Mouse (Mus musculus) embryonic facial prominence, embryonic 11.5 days (tissue): ENCODE data around the gene Lpin2. TPM values are rescaled to one million over a fixed set of nuclear protein-coding genes. Genes with fewer than 3 reads are reported as not detected.

Experiments
- ATAC-seq: fragments of 200-750 bp; cut with Nextera tagmentation; replicated peaks from 2 replicates; pipeline ENCODE4 v1.8.0; 2017; ENCODE audit warnings: low read depth; ENCODE audit not compliant: insufficient number of reproducible peaks, low FRiP score, low TSS enrichment
- DNase-seq: peaks from one replicate; pipeline ENCODE4 v3.0.0-alpha.2; 2015; ENCODE audit warnings: low spot score
- H3K27ac ChIP-seq: fragments of 300-500 bp; sonication (generic); replicated peaks from 2 replicates; pipeline ENCODE4 v1.5.1; 2014; ENCODE audit warnings: mild to moderate bottlenecking, low read depth, low read length, control low read depth
- H3K27me3 ChIP-seq: fragments of 300-500 bp; sonication (generic); 2 replicates; pipeline ENCODE4 v1.6.1; 2014; ENCODE audit warnings: mild to moderate bottlenecking, low read length, moderate library complexity, mixed read lengths; ENCODE audit not compliant: control insufficient read depth, insufficient read depth
- H3K36me3 ChIP-seq: fragments of 300-500 bp; sonication (generic); replicated peaks from 2 replicates; pipeline ENCODE4 v1.6.1; 2014; ENCODE audit warnings: low read depth, mild to moderate bottlenecking, low read length, moderate library complexity, mixed read lengths; ENCODE audit not compliant: control insufficient read depth, insufficient read depth
- H3K4me1 ChIP-seq: fragments of 300-500 bp; sonication (generic); 2 replicates; pipeline ENCODE4 v1.6.1; 2014; ENCODE audit warnings: low read length, mixed read lengths; ENCODE audit not compliant: control insufficient read depth, insufficient read depth
- H3K4me2 ChIP-seq: fragments of 300-500 bp; sonication (generic); 2 replicates; pipeline ENCODE4 v1.6.1; 2014; ENCODE audit warnings: low read depth, mild to moderate bottlenecking, control low read depth, low read length, moderate library complexity
- H3K4me3 ChIP-seq: fragments of 300-500 bp; sonication (generic); 2 replicates; pipeline ENCODE4 v1.5.1; 2014; ENCODE audit warnings: low read depth, low read length, control low read depth
- H3K9ac ChIP-seq: fragments of 300-500 bp; sonication (generic); replicated peaks from 2 replicates; pipeline ENCODE4 v1.6.1; 2014; ENCODE audit warnings: mild to moderate bottlenecking, control low read depth, low read length
- H3K9me3 ChIP-seq: fragments of 300-500 bp; sonication (generic); replicated peaks from 2 replicates; pipeline ENCODE4 v1.6.1; 2016; ENCODE audit warnings: mild to moderate bottlenecking, low read length, inconsistent platforms, mixed read lengths; ENCODE audit not compliant: control insufficient read depth
- WGBS: fragments of 180-500 bp; shearing (Covaris S2); extraction: QIAGEN DNeasy Blood & Tissue Kit; methylation state at CpG from one replicate; pipeline ENCODE4 v1.1.7; 2014; 5-methylcytosine and 5-hydroxymethylcytosine counted together
- polyA plus RNA-seq: library from polyadenylated mRNA; unstranded; fragments of >200 nt; fragmentation: Nextera tagmentation; extraction: Ambion mirVana; gene quantifications from 2 replicates; pipeline ENCODE4 v1.2.1, GENCODE M21; 2014

Gene Lpin2
- polyA plus RNA-seq, 1 experiment from 2014 or later, result 46.3 TPM

DNA sequence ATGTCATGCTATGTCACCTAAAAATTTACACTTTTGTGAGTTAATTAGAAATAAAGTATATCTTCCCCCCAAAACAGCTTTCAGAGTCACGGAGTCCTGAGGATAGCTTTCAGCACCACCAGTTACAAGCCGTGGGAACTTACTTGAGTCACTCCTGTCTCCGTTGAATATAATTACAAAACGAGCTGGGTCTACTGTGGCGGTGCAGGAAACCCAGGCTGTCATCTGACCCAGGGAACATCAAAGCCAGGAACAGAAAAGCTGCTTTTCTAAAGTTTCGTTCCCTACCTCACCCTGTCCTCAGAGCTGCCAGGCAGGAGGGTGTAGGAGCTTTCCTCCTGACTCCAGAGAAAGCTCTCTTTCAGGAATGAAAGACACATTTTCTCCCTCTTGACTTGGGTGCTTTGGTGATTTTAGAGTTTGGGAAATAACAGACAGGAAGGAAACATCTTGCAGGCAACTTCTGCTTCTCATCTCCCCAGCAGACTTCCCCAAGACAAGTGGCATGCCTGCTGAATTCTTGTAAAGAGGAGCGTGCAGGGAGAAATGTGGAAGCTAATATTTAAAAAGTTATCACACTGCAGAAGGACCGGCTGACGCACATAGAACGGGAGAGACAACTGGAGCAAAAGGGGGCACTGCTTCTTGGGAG, 3.7 kb upstream of the Lpin2 start:
- no peaks in the 10 kb centered on the region; the same call in 1 of the 2 replicates for H3K4me1 ChIP-seq
- 36% methylated on average over 10 of the region's 10 CpGs for WGBS
- no peak overlapping the region for H3K4me2 ChIP-seq
- peak; percentile 46 for DNase-seq
- no peaks in the 10 kb centered on the region for H3K27me3 ChIP-seq
- H3K27ac ChIP-seq, result no peak overlapping the region
- H3K4me3 ChIP-seq, result no peak overlapping the region
- no peak for ATAC-seq
- no peak overlapping the region for H3K9ac ChIP-seq
- H3K36me3 ChIP-seq, result no peaks in the 10 kb centered on the region
- H3K9me3 ChIP-seq, result no peaks in the 10 kb centered on the region

DNA sequence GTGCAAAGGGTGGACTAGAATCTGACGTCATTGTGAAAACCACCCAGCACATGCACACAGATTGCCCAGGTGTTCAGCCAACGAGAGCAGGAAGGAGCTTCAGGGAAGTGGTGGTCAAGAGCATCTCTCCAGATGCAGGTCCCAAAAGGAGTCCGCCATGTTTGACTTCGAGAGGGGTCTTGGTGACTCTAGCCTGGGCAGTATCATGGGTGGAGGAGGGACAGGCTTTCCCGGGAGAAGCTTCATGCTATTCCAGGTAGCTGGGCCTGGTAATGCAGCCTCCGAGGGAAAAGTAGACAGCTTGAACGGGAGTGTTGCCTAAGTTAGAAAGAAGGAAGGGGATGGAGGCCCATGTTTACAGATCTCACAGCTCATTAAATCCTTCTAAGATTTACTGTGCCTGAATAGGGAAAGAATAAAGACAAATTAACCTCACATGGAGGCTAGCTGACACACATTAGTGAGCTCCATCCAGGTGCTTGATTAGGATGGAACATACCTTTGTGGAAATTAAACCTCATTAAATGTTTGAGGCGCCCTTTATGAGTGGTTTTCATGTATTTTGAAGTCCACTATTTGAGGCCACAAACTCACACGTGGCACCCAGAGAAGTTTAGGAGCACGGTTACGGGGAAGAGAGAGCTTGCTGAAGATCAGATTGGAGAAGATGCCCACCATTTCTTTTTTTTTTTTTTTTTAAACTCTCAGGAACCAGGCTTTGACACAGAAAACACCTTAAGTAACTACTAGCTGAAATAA, 2.6 kb upstream of the Lpin2 start:
- H3K9me3 ChIP-seq, result no peaks in the 10 kb centered on the region
- H3K27ac ChIP-seq, result no peak overlapping the region
- no peak overlapping the region for H3K9ac ChIP-seq
- DNase-seq, result no peak
- H3K4me3 ChIP-seq, result no peak overlapping the region
- no peak for ATAC-seq
- H3K27me3 ChIP-seq, result no peaks in the 10 kb centered on the region
- 84% methylated on average over 11 of the region's 11 CpGs for WGBS
- H3K4me1 ChIP-seq, result no peaks in the 10 kb centered on the region; the same call in none of the 2 replicates
- no peaks in the 10 kb centered on the region for H3K36me3 ChIP-seq
- H3K4me2 ChIP-seq, result no peak overlapping the region

DNA sequence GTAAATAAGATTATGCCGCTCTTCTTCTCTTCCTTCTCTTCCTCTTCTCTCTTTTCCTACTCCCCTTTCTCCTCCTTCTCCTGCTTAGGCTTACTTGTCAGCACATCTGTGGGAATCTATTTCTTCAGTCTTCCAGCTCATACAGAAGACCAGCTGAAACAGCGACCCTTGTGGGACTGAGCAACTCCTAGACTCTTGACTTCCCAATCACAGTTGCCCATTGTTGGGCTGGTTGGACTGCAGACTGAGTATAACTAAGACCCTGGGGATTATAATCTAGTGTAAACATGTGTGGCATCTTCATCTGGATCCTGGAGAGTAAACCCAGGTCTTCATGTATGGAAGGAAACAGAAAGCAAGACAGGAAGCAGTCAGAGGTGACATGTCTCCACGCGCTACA, 1.8 kb upstream of the Lpin2 start:
- H3K4me1 ChIP-seq, result no peaks in the 10 kb centered on the region; the same call in none of the 2 replicates
- no peak overlapping the region for H3K4me3 ChIP-seq
- ATAC-seq (no peak), DNase-seq (no peak)
- no peak overlapping the region for H3K4me2 ChIP-seq
- H3K27me3 ChIP-seq, result no peaks in the 10 kb centered on the region
- no peak overlapping the region for H3K9ac ChIP-seq
- H3K36me3 ChIP-seq, result no peaks in the 10 kb centered on the region
- WGBS, result 91% methylated on average over 4 of the region's 4 CpGs
- H3K27ac ChIP-seq, result no peak overlapping the region
- no peaks in the 10 kb centered on the region for H3K9me3 ChIP-seq

DNA sequence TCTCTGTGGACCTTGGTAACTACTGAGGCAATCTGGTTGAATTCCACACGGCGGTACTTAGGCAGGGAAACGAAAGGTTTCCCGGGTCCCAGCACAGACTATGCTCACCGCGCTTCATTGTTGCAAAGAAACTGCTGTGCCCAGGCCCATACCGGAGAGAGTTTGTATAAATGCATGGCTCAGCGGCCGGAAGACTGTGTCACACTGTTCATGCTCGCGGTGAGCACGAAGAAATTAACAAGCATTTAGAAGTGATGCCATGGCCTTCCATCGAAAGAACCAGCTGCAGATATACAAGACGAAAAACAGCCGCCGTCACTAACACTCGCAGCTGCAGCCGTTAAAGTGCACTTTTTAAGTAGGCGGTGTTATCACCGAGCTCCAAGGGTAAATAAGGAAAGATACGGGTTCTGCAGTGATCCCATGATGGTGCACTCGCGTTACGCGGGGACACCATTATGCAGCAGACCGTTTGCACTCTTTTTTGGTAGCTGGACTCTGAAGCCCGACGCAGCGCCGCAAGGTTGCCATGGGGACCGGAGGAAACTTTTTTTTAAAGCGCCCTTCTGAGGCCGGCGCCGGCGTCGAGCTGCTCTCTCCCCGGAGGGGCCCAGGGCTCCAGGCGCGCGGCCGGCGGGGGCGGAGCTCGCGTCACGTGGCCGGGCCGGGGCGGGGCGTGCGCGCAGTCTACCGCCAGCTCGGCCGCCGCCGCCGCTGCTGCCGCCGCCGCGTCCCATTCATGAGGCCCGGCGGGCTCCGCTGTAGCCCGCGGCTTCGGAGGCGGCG, 704 bp downstream of the Lpin2 start:
- H3K4me3 ChIP-seq, result peak overlapping the region; percentile 86
- no peaks in the 10 kb centered on the region for H3K36me3 ChIP-seq
- H3K9ac ChIP-seq, result peak overlapping the region; percentile 92
- no peaks in the 10 kb centered on the region for H3K9me3 ChIP-seq
- WGBS, result under 1% methylated on average over 71 of the region's 71 CpGs
- ATAC-seq (peak; percentile 94), DNase-seq (peak; percentile 95)
- H3K27ac ChIP-seq, result peak overlapping the region; percentile 89
- H3K4me2 ChIP-seq, result peak overlapping the region; percentile 82
- H3K4me1 ChIP-seq, result no peaks in the 10 kb centered on the region; the same call in none of the 2 replicates
- no peaks in the 10 kb centered on the region for H3K27me3 ChIP-seq

DNA sequence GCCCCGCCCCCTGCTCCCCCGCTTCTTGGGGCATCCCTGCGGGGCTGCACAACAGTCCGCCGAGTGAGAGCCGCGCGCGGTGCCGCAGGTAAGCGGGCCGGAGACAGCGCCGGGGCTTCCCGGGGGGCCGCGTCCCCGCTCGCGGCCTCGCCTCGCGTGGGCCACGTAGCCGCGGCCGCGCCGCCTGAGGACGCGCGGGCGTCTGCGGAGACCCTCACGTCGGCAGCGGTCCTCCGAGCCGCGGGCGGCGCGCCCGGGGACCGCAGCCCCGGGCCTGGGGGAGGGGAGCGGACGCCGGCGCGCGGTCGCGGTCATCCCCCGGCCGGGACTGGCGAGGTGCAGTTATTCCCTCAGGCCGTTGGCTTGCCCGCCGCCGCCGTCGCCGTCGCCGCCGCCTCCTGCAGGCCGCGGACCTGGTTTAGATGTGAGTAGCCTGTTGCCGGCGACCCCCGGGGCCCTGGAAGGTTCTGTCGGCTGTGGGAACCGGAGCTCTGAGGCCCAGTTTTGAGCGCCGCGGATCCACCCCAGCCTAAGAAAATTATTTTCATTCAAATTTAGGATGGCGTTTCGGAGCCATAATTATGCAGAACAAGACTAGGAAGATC, 1.4 kb downstream of the Lpin2 start:
- no peaks in the 10 kb centered on the region for H3K27me3 ChIP-seq
- H3K4me2 ChIP-seq, result peak overlapping the region; percentile 82
- no peaks in the 10 kb centered on the region for H3K36me3 ChIP-seq
- H3K9me3 ChIP-seq, result no peaks in the 10 kb centered on the region
- ATAC-seq (0 out of 2 replicates have a peak, but pooled peaks have one; percentile 14), DNase-seq (peak; percentile 48)
- H3K4me1 ChIP-seq, result no peaks in the 10 kb centered on the region; the same call in none of the 2 replicates
- WGBS, result under 1% methylated on average over 57 of the region's 79 CpGs
- peak overlapping the region; percentile 86 for H3K4me3 ChIP-seq
- peak overlapping the region; percentile 89 for H3K27ac ChIP-seq
- H3K9ac ChIP-seq, result peak overlapping the region; percentile 92

DNA sequence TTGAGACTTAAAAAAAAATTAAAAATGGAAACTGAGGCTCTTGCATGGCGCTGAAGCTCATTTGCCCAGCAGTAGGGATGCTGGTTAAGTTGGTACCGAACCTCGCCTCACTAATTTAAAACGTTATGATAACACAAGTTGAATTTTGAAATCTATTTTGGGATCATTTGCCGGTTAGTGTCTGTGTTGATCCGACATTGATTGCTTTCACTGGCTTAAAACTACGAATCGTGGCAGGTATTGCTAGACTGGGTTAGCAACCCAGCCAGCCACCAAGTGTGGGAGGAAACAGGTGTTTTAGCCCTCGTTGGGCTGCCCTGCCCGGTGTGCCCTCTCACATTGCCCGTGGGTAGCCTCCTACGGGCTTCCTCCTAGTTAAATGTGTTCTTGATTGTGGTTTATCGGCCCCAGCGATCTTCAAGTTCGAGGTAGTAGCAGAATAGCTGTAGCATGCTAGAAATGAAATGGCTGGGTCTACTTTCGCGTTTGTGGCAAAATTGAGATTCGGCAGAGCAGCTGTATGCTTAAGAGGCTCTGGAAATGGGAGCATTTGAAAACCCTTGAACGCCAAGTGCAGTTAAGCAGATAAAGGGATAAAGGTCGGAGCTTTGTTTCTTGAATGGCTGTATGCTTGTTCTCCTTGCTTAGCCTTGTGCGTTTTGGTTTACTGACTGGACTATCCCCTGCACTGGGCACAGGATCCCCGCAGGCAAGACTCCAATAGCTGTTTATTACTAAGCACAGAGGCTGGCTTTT, 2.2 kb downstream of the Lpin2 start:
- 0 out of 2 replicates have a peak overlapping the region, but pooled peaks have one; percentile 3 for H3K27ac ChIP-seq
- H3K4me3 ChIP-seq, result peak overlapping the region; percentile 86
- DNase-seq (peak; percentile 40), ATAC-seq (no peak)
- no peaks in the 10 kb centered on the region for H3K36me3 ChIP-seq
- peak overlapping the region; percentile 92 for H3K9ac ChIP-seq
- H3K9me3 ChIP-seq, result no peaks in the 10 kb centered on the region
- peak overlapping the region; percentile 82 for H3K4me2 ChIP-seq
- WGBS, result 13% methylated on average over 22 of the region's 22 CpGs
- H3K4me1 ChIP-seq, result no peaks in the 10 kb centered on the region; the same call in 1 of the 2 replicates
- no peaks in the 10 kb centered on the region for H3K27me3 ChIP-seq

DNA sequence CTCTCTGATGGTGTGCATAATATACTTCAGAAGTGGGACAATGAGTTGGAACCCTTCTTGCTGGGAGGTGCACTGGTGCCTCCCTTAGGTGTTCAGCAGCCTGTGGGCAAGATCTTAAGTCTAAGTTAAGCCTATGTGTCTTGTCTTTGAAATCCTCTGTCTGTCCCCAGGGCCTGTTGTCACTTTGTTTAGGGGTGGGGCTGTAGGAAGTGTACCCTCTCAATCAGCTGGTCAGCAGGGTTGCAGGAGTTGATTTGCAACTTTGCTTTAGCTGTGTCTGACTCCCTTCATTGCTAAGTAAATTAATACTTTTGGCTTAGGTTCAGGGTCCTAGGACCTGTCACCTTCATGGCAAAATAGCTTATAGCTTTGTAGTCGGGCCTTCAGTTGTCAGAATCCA, 3.0 kb downstream of the Lpin2 start:
- no peak overlapping the region; the same call in 1 of the 2 replicates for H3K9ac ChIP-seq
- WGBS, result 55% methylated on average over 1 of the region's 1 CpGs
- ATAC-seq (no peak), DNase-seq (no peak)
- no peak overlapping the region for H3K27ac ChIP-seq
- peak overlapping the region; percentile 86 for H3K4me3 ChIP-seq
- no peaks in the 10 kb centered on the region for H3K36me3 ChIP-seq
- H3K4me1 ChIP-seq, result no peaks in the 10 kb centered on the region; the same call in 1 of the 2 replicates
- H3K27me3 ChIP-seq, result no peaks in the 10 kb centered on the region
- H3K9me3 ChIP-seq, result no peaks in the 10 kb centered on the region
- H3K4me2 ChIP-seq, result peak overlapping the region; percentile 82
